Mouse (Mus musculus) erythroblast, embryonic 14.5 days (primary cell): ENCODE results near the gene Ppp1r16b.

Source experiments
- GATA1 ChIP-seq: IDR thresholded peaks from 2 replicates; pipeline ENCODE4 v1.6.1; 2012; ENCODE audit warnings: low read length, inconsistent platforms, mixed read lengths
- TAL1 ChIP-seq: IDR thresholded peaks from 3 replicates; pipeline ENCODE4 v1.6.1; 2012; ENCODE audit warnings: low read length, inconsistent platforms, mixed read lengths

- TF ChIP-seq GATA1 (no peak), TAL1 (no peak)
These were observed 27.0 kb downstream of the Ppp1r16b start for GRCm38 (mm10) chr2:158692191-158692590.
